Mouse (Mus musculus): Measurements from ENCODE around the gene Gm11077.

GRCm38 (mm10) chr6:140709415-140710107 is 19.5 kb upstream of the Gm11077 start:
- TF ChIP-seq CTCF (conservative IDR thresholded peaks at IDR 0.05; ENCODE audit: low read length) (peak; percentile 24), POU5F1 (IDR thresholded peaks at IDR 0.05; ENCODE audit: borderline replicate concordance, low read length) (no peak), NANOG (IDR thresholded peaks at IDR 0.05; ENCODE audit: borderline replicate concordance, low read length) (no peak)
